Mouse (Mus musculus) heart, adult 2 months (tissue): ENCODE results near the gene Evpl.

Experiments used
- EP300 ChIP-seq: fragments of 200-500 bp; IDR thresholded peaks from 2 replicates; pipeline ENCODE4 v1.6.1; 2011; ENCODE audit warnings: low read depth, low read length, control low read depth; ENCODE audit not compliant: insufficient read depth
- POLR2A ChIP-seq: fragments of 200-500 bp; IDR thresholded peaks from 2 replicates; pipeline ENCODE4 v1.6.1; 2011; ENCODE audit warnings: mild to moderate bottlenecking, low read depth, low read length, control low read depth; ENCODE audit not compliant: insufficient read depth

DNA sequence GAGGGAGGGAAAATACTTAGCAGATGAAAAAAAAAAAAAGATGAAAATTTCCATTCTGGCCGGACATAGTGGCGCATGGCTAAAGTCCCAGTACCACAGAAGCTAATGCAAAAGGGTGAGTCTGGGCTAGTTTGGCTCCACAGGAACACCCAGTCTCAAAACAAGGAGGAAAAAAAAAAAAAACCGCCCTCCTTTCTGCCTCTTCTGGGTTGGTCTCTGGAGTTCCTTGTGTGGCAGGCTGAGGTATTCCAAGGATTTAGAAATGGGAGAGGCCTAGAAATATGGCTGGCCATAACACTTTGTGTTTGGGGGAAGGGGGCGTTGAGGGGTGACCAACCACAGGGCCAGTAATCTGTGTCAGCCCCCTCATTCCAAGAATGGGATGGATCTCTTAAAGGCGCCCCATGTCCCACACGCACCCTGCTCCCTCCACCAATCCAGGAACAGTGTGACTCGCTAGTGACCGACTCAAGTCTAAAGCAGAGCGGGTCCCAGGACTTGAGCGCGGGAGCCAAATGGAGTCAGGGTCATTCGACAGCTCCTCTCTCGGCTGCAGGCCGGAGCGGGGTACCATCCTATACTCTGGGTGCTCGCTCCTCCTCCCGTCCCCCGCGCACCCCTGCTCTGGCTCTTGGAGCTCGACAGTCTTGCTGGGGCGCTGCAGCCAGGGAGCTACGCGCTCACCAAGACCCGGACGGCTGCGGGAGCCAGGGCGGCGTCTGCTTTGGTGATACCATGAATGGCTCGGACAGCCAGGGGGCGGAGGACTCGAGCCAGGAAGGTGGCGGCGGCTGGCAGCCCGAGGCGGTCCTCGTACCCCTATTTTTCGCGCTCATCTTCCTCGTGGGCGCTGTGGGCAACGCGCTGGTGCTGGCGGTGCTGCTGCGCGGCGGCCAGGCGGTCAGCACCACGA, 43.1 kb upstream of the Evpl start, which contains the start of gene Galr2:
- TF ChIP-seq POLR2A (no peak), EP300 (no peak)
